Mouse (Mus musculus) heart, postnatal 14 days (tissue): ENCODE results near the gene Radil. TPM values are rescaled to one million over a fixed set of nuclear protein-coding genes. Genes with fewer than 3 reads are reported as not detected.

Experiments used
- DNase-seq, 2 experiments: peaks; one replicate each; pipeline ENCODE4 v3.0.0; 2021 to 2022
- intact Hi-C: fragments of 180-260 bp; cut with DNase I; formaldehyde crosslinking; loops from one replicate; pipeline ENCODE4 v1.15.1; 2025
- total RNA-seq, 2 experiments: library from RNA; stranded (reverse); gene quantifications; 2 replicates each; pipeline ENCODE4 v1.2.3; 2021

The Radil gene
- total RNA-seq, 2 experiments from 2014 or later: 2.8 to 3.7 TPM

- intact Hi-C loops: no loop called here
- DNase-seq: no peak
These were observed 60.8 kb downstream of the Radil start for GRCm38 (mm10) chr5:142489955-142490707.

DNA sequence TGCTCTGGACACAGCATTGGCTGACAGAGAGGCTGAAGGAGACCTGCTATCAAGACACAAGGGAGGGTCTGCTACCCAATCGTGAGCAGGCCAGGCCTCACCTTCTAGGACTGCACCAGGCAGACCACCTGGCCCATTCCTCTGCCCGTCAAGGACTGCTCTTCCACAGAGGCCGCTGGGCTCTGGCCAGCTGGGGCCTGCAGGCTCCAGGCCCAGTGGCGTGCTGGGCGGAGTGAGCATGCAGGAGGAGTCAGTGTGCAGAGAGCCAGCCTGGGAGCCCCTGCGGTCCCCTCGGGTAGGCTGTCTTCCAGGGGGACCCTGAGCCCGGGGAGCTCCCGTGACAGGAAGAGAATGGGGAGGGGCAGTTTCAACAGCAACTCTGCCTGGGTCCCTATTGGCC is 64.2 kb downstream of the Radil start:
- intact Hi-C loops: no loop called here
- no peak for DNase-seq

DNA sequence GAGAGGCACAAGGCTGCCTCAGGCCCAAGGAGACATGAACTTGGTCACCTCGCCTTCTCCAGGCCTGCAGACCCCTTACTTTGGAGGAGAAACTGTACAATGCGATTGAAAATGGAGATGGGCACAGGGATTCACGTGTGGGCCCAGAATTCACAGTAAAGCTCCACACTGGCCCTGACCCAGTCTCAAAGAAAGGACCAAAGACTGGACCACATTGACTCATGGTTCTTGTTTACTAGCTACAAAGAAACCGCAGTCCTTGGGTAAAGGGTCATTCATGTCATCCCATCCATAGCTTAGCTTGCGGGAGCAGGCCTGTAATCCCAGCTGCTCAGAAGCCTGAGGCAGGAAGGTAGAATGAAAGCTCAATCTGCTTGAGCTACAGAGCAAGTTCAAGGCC is 67.3 kb downstream of the Radil start:
- DNase-seq: no peak
- intact Hi-C loops: no loop called here

DNA sequence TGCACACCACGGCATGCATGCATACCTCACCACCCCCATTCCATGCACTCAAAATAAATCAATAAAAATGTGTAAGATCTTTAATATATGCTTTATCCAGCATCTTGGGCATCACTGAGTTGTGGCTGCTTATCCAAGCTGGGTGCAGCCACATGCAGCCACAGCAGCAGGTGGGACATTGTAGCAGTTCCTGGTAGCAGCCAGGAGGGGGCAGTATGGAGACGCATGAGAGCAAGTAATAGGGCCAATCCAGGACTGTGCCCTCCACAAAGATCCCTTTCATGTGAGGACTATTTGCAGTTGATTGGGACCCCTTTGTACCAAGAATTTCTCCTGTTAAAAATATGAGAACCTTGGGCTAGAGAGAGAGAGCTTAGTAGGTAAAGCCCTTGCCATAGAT is 68.4 kb downstream of the Radil start:
- no peak for DNase-seq
- intact Hi-C loops: no loop called here

DNA sequence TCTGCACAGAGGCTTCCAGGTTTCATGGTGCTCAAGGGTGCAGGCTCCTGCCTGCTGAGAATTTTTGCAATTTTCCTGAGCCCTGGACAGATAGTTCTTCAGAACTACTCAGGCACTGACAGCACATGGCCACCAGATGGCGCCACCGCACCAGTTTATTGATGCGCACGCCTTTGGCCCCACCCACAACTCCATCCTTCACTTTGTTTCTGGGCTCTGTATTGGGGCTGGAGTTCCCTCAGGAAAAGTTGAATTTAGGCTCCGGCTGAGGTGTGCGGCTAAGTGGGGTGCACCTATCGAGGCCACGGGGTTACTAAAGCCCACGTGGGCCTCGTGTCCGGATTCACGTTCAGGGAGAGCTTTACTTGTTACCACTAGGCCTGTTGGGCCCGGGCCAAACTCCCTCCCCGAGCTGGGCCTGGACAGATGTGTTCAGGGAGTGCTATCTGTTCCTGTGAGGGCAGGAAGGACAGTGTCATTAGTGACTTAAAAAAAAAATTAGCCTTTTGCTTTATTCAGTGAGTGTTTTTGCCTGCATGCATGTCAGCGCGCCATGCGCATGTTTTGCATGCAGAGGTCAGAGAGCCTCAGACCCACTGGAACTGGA is 72.0 kb downstream of the Radil start:
- DNase-seq: peak; percentile 86 to 90
- intact Hi-C loops: loop anchor here (2.0 to 5.0 kb wide), 3 partner anchors 74 to 238 kb away; no protein-coding TSS in a partner anchor

- no peak for DNase-seq
- intact Hi-C loops: loop anchor here (2.0 to 5.0 kb wide), 3 partner anchors 75 to 239 kb away; no protein-coding TSS in a partner anchor
These were observed 72.9 kb downstream of the Radil start for GRCm38 (mm10) chr5:142477866-142478615.

DNA sequence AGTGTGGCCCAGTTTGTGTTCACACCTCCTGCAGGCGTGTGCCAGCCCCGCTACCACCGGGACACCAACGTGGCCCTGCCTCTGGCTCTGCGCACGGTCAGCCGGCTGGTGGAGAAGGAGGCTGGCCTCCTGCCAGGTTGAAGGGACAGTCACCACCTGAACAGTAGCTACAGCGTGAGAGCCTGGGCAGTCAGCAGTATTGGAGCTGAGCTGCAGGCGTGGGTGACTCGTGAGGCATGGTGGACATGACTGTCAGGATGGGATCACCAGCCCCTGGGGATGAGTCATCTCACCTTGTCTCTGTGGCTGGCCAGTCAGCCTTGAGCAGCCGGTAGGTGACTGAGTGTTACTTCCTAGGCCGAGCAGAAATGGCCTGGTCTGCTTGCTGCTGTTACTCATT is 73.6 kb downstream of the Radil start:
- DNase-seq: peak; percentile 31 to 32
- intact Hi-C loops: loop anchor here (5.0 kb wide), 1 partner anchor 240 kb away; no protein-coding TSS in a partner anchor

GRCm38 (mm10) chr5:142475669-142476068 is 75.2 kb downstream of the Radil start:
- intact Hi-C loops: loop anchor here (5.0 kb wide), 1 partner anchor 242 kb away; no protein-coding TSS in a partner anchor
- no peak for DNase-seq

DNA sequence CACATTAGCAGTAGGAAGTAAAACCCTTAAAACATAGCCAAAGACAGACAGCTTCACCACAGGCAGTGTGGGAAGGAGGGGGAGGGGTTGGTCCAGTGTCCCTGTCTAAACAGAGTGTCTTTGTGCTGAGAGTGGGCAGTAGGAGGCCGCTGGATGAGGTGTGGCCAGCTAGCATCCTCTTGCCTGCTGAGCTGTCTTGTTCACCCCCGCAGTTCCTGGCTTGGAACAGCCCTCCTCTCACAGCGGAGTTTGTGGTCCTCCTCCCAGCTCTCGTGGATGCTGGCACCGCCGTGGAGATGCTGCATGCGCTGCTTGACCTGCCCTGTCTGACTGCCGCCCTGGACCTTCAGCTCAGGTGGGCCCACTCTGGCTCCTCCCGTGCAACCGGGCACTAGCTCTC is 77.2 kb downstream of the Radil start:
- no peak for DNase-seq
- intact Hi-C loops: no loop called here

GRCm38 (mm10) chr5:142469796-142470195 is 81.1 kb downstream of the Radil start:
- DNase-seq: peak; percentile 28 to 61
- intact Hi-C loops: no loop called here

GRCm38 (mm10) chr5:142468375-142468774 is 82.5 kb downstream of the Radil start:
- intact Hi-C loops: no loop called here
- no peak for DNase-seq

GRCm38 (mm10) chr5:142463461-142464454 is 87.1 kb downstream of the Radil start, which contains the start of gene Ap5z1:
Gene Ap5z1 (plus strand): TSS chr5:142463944.
- peak; percentile 90 to 91 for DNase-seq
- intact Hi-C loops: no loop called here

- intact Hi-C loops: no loop called here
- DNase-seq: no peak
These were observed 87.9 kb downstream of the Radil start for GRCm38 (mm10) chr5:142463011-142463410.

DNA sequence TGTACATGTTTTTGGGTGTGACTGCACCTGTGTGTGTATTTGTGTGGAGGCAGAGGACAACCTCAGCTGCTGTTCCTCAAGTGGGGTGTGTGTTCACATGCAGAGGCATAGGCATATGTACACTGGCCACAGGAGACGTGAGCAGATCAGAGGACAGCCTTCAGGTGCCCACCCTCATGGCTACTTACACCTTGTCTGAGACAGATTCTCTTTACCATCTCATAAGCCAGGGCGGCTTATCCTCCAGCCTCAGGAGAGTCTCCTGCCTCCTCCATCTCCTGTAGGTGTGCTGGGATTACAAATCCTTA is 88.3 kb downstream of the Radil start:
- DNase-seq: no peak
- intact Hi-C loops: no loop called here

GRCm38 (mm10) chr5:142461942-142462640 is 88.8 kb downstream of the Radil start:
- intact Hi-C loops: no loop called here
- no peak for DNase-seq

DNA sequence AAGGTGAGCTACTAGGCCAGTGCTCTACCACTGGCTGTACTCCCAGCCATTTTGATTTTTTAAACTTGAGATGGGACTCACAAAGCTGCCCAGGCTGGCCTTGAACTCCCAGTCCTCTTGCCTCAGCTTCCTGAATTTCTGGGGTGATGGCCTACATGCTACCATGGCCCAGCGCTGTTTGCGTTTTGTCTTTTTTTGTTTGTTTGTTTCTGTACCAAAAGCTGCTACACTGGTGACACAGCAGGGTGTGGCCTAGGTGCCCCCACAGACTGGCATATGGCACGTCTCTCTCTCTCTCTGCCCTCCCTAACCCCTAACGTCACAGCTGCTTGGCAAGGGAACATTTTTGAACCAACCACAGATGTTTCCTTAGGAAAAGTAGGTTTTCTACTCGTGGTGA is 91.1 kb downstream of the Radil start:
- DNase-seq: no peak
- intact Hi-C loops: no loop called here

DNA sequence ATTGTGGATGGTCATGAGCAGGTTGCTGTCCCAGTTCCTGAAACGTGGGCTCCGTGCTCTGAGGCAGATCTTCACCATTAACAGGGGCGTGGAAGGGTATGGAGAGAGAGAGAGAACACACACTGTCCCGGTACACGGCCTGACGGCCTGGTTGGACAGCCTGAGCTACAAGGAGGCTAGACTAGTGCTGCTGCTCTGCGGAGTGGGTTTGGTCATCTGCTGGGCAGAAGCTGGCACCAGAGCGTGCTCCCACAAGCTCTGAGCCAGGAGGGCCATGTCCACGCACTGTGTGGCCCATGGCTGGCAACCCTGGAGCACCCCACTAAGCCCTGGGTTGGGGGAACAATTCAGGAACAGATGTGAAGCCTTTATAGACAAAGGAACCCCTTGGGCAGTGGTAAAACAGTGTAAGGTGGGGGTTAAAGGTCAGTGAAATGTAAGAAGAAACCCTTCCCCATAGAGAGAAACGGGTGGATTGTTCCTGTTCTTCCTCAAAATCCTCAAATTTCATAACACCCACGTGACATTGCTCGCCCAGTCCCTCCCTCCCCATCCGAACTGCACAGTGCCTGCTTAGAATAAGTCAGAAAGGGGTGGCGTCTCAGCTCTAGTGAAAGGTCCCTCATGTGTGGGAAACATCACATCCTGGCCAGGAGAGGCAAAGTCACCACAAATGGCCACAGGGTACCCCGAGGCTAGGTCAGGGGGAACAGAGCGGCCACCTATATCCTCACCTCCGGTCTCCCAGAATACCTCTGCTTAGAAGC is 91.9 kb downstream of the Radil start:
- intact Hi-C loops: no loop called here
- no peak for DNase-seq

GRCm38 (mm10) chr5:142457345-142457744 is 93.6 kb downstream of the Radil start:
- DNase-seq: no peak
- intact Hi-C loops: no loop called here

DNA sequence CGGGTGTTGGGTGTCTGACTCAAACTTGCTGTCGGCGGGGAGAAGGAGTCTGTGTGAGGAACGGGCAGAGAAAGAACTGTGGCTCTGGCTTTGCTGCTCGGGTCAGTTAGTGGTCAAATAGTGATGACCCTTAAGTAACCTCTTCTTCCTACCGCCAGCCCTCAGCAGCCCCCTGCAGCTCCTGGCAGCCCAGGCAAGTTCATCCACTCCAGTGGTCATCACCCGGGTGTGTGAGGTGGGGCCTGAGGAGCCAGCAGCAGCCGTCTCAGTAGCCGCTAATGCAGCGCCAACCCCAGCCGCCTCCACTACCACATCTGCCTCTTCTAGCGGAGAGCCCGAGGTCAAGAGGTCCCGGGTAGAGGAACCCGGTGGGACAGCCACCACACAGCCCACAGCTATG is 94.6 kb downstream of the Radil start:
- no peak for DNase-seq
- intact Hi-C loops: no loop called here
